Mouse (Mus musculus) hindbrain, embryonic 11.5 days (tissue): ENCODE measurements around the gene Phlpp2. TPM values are rescaled to one million over a fixed set of nuclear protein-coding genes. Genes with fewer than 3 reads are reported as not detected.

ENCODE experiments used
- ATAC-seq: fragments of 200-750 bp; cut with Nextera tagmentation; 2 replicates; pipeline ENCODE4 v1.8.0; 2017; ENCODE audit warnings: mild to moderate bottlenecking, moderate TSS enrichment, moderate library complexity; ENCODE audit not compliant: low FRiP score
- DNase-seq: peaks from one replicate; pipeline ENCODE4 v3.0.0-alpha.2; 2015; ENCODE audit warnings: low spot score
- H3K27ac ChIP-seq: fragments of 300-500 bp; sonication (generic); 2 replicates; pipeline ENCODE4 v1.5.1; 2014; ENCODE audit warnings: mild to moderate bottlenecking, low read depth, low read length
- H3K27me3 ChIP-seq: fragments of 300-500 bp; sonication (generic); 2 replicates; pipeline ENCODE4 v1.6.1; 2014; ENCODE audit warnings: mild to moderate bottlenecking, low read length, moderate library complexity, mixed read lengths; ENCODE audit not compliant: control insufficient read depth, insufficient read depth
- H3K36me3 ChIP-seq: fragments of 300-500 bp; sonication (generic); 2 replicates; pipeline ENCODE4 v1.6.1; 2014; ENCODE audit warnings: mild to moderate bottlenecking, low read length, moderate library complexity, mixed read lengths; ENCODE audit not compliant: control insufficient read depth, insufficient read depth
- H3K4me1 ChIP-seq: fragments of 300-500 bp; sonication (generic); replicated peaks from 2 replicates; pipeline ENCODE4 v1.6.1; 2014; ENCODE audit warnings: low read length, mixed read lengths; ENCODE audit not compliant: control insufficient read depth, insufficient read depth
- H3K4me2 ChIP-seq: fragments of 300-500 bp; sonication (generic); replicated peaks from 2 replicates; pipeline ENCODE4 v1.6.1; 2014; ENCODE audit warnings: mild to moderate bottlenecking, low read depth, low read length
- H3K4me3 ChIP-seq: fragments of 300-500 bp; sonication (generic); 2 replicates; pipeline ENCODE4 v1.5.1; 2014; ENCODE audit warnings: low read depth, low read length
- H3K9ac ChIP-seq: fragments of 300-500 bp; sonication (generic); 2 replicates; pipeline ENCODE4 v1.6.1; 2014; ENCODE audit warnings: low read depth, low read length
- H3K9me3 ChIP-seq: fragments of 300-500 bp; sonication (generic); 2 replicates; pipeline ENCODE4 v1.6.1; 2016; ENCODE audit warnings: low read length; ENCODE audit not compliant: control insufficient read depth
- WGBS: fragments of 180-500 bp; shearing (Covaris S2); extraction: QIAGEN DNeasy Blood & Tissue Kit; methylation state at CpG from one replicate; pipeline ENCODE4 v1.1.7; 2014; 5-methylcytosine and 5-hydroxymethylcytosine counted together
- polyA plus RNA-seq: library from polyadenylated mRNA; unstranded; fragments of >200 nt; fragmentation: Nextera tagmentation; extraction: Ambion mirVana; gene quantifications from 2 replicates; pipeline ENCODE4 v1.2.1, GENCODE M21; 2014

Phlpp2 gene
- polyA plus RNA-seq, 1 experiment from 2014 or later = 5.1 TPM

GRCm38 (mm10) chr8:109948285-109948564 lies 79.9 kb downstream of the Phlpp2 start:
- no peak for ATAC-seq

DNA sequence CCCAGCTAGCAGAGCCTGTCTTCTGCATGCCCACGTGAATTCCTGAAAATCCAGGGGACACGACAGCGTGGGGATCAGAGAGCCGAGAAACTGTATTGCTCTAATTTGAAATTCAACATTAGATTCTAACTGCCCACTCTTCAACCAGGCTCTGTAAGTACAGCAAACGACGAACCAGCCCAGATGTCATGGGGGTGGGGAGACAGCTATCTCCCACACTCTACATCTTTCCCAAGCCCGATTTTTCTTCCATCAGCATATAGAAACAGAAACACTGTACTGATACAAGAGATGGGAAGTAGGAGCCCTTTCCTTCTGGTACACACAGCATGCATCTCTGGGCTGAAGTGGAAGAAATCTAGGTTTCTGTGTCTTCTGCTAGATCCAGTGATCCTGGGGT lies 83.8 kb downstream of the Phlpp2 start:
- DNase-seq (no peak), ATAC-seq (no peak)
- H3K9ac ChIP-seq = no peak overlapping the region
- no peaks in the 10 kb centered on the region; the same call in 1 of the 2 replicates for H3K4me1 ChIP-seq
- no peak overlapping the region for H3K4me3 ChIP-seq
- WGBS = 79% methylated on average over 7 of the region's 7 CpGs
- no peak overlapping the region for H3K27ac ChIP-seq
- no peak overlapping the region for H3K4me2 ChIP-seq
- H3K36me3 ChIP-seq = no peaks in the 10 kb centered on the region
- H3K9me3 ChIP-seq = no peaks in the 10 kb centered on the region
- H3K27me3 ChIP-seq = peaks cover 7% of the 10 kb centered on the region; the same call in 1 of the 2 replicates

More at GRCm38 (mm10) chr8:109948285-109948564, 79.9 kb downstream of the Phlpp2 start:
- peak overlapping the region; percentile 50 for H3K4me2 ChIP-seq
- H3K36me3 ChIP-seq = no peaks in the 10 kb centered on the region
- peak; percentile 42 for DNase-seq
- no peaks in the 10 kb centered on the region for H3K4me1 ChIP-seq
- H3K4me3 ChIP-seq = peak overlapping the region; percentile 26
- H3K9me3 ChIP-seq = no peaks in the 10 kb centered on the region
- 6% methylated on average over 19 of the region's 19 CpGs for WGBS
- H3K27me3 ChIP-seq = peaks cover 7% of the 10 kb centered on the region; the same call in 1 of the 2 replicates
- no peak overlapping the region for H3K27ac ChIP-seq
- no peak overlapping the region; the same call in 1 of the 2 replicates for H3K9ac ChIP-seq

- Histone ChIP-seq H3K27me3 (no peaks in the 10 kb centered on the region), H3K4me3 (no peak overlapping the region), H3K4me2 (no peak overlapping the region), H3K4me1 (no peaks in the 10 kb centered on the region; the same call in 1 of the 2 replicates), H3K36me3 (no peaks in the 10 kb centered on the region), H3K27ac (no peak overlapping the region), H3K9ac (no peak overlapping the region), H3K9me3 (no peaks in the 10 kb centered on the region)
- DNase-seq (peak; percentile 69), ATAC-seq (peak; percentile 78)
- WGBS = 45% methylated on average over 13 of the region's 13 CpGs
Measured at GRCm38 (mm10) chr8:109954486-109954948, 86.2 kb downstream of the Phlpp2 start.

DNA sequence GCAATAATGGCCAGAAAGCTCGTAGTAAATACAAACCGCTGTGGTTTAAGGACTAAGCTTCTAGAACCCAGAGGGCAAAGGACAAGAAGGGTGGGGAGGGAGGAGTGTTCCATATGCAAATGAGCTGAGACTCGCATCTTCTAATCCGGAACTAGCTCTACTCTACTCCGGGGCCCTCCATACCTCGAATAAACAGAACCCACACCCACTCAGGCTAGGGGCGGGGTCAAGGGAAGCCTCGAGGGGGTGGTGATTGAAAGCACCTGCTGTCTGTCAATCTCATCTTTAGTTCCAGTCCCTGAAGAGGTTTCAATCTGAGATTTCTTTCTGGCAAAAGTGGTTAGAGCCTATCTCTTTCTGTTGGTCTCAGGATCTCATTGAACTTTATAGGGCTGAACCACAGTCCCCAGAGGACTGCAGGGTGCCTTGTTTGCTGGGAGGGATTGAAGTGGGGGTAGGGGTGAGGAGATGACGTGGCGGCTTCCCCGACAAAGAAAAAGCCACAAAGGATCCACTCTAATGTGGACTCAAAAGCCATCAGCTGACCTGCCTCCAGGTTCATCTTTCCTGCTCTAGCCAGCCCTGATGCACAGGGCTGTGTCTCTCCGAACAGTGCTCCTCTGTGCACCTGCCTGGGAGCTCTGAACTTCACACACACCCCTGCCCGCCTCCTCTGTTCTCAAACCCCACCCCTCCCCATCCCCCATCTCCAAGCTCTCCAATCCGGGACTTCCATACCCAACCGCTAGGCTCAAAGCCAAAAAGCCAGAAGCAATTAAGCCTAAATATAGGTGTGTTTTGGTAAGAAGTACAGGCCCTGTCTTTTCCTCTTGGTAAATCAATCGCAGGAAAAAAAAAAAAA lies 89.1 kb downstream of the Phlpp2 start:
- H3K27me3 ChIP-seq = peaks cover 12% of the 10 kb centered on the region
- no peaks in the 10 kb centered on the region for H3K36me3 ChIP-seq
- DNase-seq (peak; percentile 56), ATAC-seq (0 out of 2 replicates have a peak, but pooled peaks have one; percentile 39)
- no peaks in the 10 kb centered on the region for H3K9me3 ChIP-seq
- H3K4me3 ChIP-seq = no peak overlapping the region
- H3K9ac ChIP-seq = no peak overlapping the region
- WGBS = 1% methylated on average over 16 of the region's 16 CpGs
- H3K4me2 ChIP-seq = peak overlapping the region; percentile 13; the same call in 1 of the 2 replicates
- no peak overlapping the region for H3K27ac ChIP-seq
- H3K4me1 ChIP-seq = peaks cover 4% of the 10 kb centered on the region; the same call in 1 of the 2 replicates

DNA sequence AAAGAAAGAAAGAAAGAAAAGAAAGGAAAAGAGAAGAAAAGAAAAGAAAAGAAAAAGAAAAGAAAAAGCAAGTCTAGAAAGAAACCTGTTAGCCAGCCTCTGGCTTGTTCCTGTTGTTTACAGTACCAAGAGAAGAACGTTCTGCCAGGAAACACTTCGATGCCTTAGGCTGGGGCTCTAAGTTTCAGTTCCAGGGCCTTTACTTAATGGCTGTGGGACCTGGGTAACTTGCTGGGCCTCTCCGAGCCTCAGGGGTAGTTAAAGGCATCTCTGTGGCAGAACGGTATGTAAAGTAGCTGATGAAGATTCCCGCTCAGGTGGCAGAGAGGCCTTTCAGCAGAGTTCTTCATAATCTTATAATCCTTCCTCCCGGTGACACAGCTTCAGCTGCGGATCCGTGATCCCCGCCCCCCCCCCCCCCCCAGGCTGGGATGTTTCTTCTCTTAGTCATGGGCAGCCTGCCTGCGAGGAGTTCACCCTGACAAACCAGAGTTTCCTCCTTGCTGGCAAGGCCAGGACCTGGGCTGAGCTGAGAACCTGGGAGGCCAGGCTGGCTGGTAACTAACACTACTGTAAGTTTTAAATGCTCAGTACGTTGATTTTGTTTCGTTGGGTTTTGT lies 89.8 kb downstream of the Phlpp2 start:
- ATAC-seq = no peak
- Histone ChIP-seq H3K27ac (no peak overlapping the region), H3K4me1 (peaks cover 4% of the 10 kb centered on the region; the same call in 1 of the 2 replicates)

DNA sequence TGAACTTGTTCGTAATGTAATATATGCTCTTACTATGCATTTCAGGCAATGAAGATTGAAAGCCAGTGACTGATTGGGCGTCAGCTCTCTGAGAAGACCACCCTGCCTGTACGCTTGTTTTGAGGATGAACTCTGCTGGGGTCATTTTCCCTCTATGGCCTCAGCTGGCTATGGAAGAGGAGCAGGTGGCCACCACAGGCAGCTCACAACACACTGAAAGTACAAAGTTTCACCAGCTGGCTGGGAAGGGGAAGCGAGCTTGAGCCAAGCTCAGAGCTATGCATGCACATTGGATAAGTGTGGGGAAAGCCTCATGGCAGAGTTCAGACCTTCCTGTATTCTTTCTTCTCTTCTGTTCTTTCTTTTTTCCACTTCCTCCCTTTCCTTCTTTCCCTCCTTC lies 90.8 kb downstream of the Phlpp2 start:
- H3K27ac ChIP-seq = no peak overlapping the region
- peaks cover 14% of the 10 kb centered on the region for H3K27me3 ChIP-seq
- no peaks in the 10 kb centered on the region for H3K9me3 ChIP-seq
- DNase-seq = no peak
- no peak overlapping the region for H3K9ac ChIP-seq
- no peak overlapping the region for H3K4me2 ChIP-seq
- no peak for ATAC-seq
- H3K4me3 ChIP-seq = no peak overlapping the region
- H3K36me3 ChIP-seq = no peaks in the 10 kb centered on the region
- 81% methylated on average over 4 of the region's 4 CpGs for WGBS
- peaks cover 4% of the 10 kb centered on the region; the same call in 1 of the 2 replicates for H3K4me1 ChIP-seq

More for the DNA sequence above, 89.8 kb downstream of the Phlpp2 start:
- Histone ChIP-seq H3K4me2 (no peak overlapping the region), H3K9me3 (no peaks in the 10 kb centered on the region), H3K36me3 (no peaks in the 10 kb centered on the region), H3K4me3 (no peak overlapping the region), H3K27me3 (peaks cover 14% of the 10 kb centered on the region), H3K9ac (no peak overlapping the region)
- 43% methylated on average over 9 of the region's 12 CpGs for WGBS
- no peak for DNase-seq

- H3K27ac ChIP-seq = no peak within 1 kb of the TSS
- H3K4me2 ChIP-seq = peak within 1 kb of the TSS; percentile 59
- H3K36me3 ChIP-seq = no peaks in the 10 kb centered on the region
- peaks cover 14% of the 10 kb centered on the region for H3K27me3 ChIP-seq
- H3K4me1 ChIP-seq = 0 out of 2 replicates have a peak, but pooled peaks cover 4% of the 10 kb centered on the region
- DNase-seq (peak; percentile 84), ATAC-seq (peak; percentile 40; the same call in 1 of the 2 replicates)
- peak within 1 kb of the TSS; percentile 35; the same call in 1 of the 2 replicates for H3K9ac ChIP-seq
- H3K4me3 ChIP-seq = peak within 1 kb of the TSS; percentile 40
- 3% methylated on average over 62 of the region's 64 CpGs for WGBS
- H3K9me3 ChIP-seq = no peaks in the 10 kb centered on the region
Measured at GRCm38 (mm10) chr8:109961693-109962367, 93.5 kb downstream of the Phlpp2 start, which contains the start of gene Marveld3. Gene Marveld3, minus strand, starts transcription at chr8:109962203.

- DNase-seq (no peak), ATAC-seq (no peak)
- 81% methylated on average over 9 of the region's 9 CpGs for WGBS
- Histone ChIP-seq H3K9ac (no peak overlapping the region), H3K27ac (no peak overlapping the region), H3K27me3 (peaks cover 14% of the 10 kb centered on the region), H3K9me3 (no peaks in the 10 kb centered on the region), H3K36me3 (no peaks in the 10 kb centered on the region), H3K4me1 (0 out of 2 replicates have a peak, but pooled peaks cover 4% of the 10 kb centered on the region), H3K4me3 (no peak overlapping the region), H3K4me2 (no peak overlapping the region)
Measured at GRCm38 (mm10) chr8:109962896-109963295, 94.6 kb downstream of the Phlpp2 start.
